Mouse (Mus musculus): ENCODE data around the gene Dhrs1. TPM values are rescaled to one million over a fixed set of nuclear protein-coding genes. Genes with fewer than 3 reads are reported as not detected.

Gene Dhrs1
- polyA plus RNA-seq, 1 experiment, result 322 TPM

- Histone ChIP-seq H3K36me3 (ENCODE audit: control insufficient read depth, insufficient read depth, low read length) (no peaks in the 10 kb centered on the region), H3K4me3 (ENCODE audit: control insufficient read depth, low read depth, low read length) (no peak overlapping the region), H3K27ac (ENCODE audit: control insufficient read depth, insufficient read depth, low read depth, low read length) (no peak overlapping the region), H3K4me1 (ENCODE audit: control insufficient read depth, insufficient read depth, low read length) (peaks cover 7% of the 10 kb centered on the region), H3K27me3 (ENCODE audit: control insufficient read depth, insufficient read depth, low read length) (no peaks in the 10 kb centered on the region)
- no peak for TF ChIP-seq CTCF (IDR thresholded peaks at IDR 0.05; ENCODE audit: control insufficient read depth, insufficient read depth, insufficient replicate concordance, low read depth, low read length)
- TF ChIP-seq POLR2A (IDR thresholded peaks at IDR 0.05; ENCODE audit: control insufficient read depth, low read depth, low read length), result no peak
Observed at GRCm38 (mm10) chr14:55713007-55713728, 32.3 kb downstream of the Dhrs1 start.

DNA sequence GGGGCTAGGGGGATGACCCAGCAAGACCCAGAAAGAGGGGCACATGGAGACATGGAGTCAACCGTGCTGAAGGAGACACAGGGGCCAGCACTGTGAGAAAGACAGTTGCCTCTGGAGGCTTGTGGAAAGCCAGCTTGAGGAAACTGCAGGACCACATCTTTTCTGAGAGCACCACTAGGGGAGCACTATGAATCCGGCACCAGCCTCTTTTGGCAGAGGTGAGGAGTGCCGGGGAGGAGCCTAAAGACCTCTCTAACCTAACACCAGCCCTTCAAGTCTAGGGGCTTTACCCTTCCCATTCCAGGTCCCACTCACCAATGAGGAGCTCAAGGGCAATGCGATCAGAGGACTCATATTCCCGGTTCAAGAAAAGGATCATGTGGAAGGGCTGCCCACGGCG is 33.7 kb downstream of the Dhrs1 start:
- Histone ChIP-seq H3K4me3 (ENCODE audit: control insufficient read depth, low read depth, low read length) (no peak overlapping the region), H3K36me3 (ENCODE audit: control insufficient read depth, insufficient read depth, low read length) (no peaks in the 10 kb centered on the region), H3K27ac (ENCODE audit: control insufficient read depth, insufficient read depth, low read depth, low read length) (no peak overlapping the region), H3K27me3 (ENCODE audit: control insufficient read depth, insufficient read depth, low read length) (no peaks in the 10 kb centered on the region), H3K4me1 (ENCODE audit: control insufficient read depth, insufficient read depth, low read length) (peaks cover 7% of the 10 kb centered on the region)
- TF ChIP-seq POLR2A (IDR thresholded peaks at IDR 0.05; ENCODE audit: control insufficient read depth, low read depth, low read length) (no peak), CTCF (IDR thresholded peaks at IDR 0.05; ENCODE audit: control insufficient read depth, insufficient read depth, insufficient replicate concordance, low read depth, low read length) (no peak)

GRCm38 (mm10) chr14:55709509-55709908 is 36.0 kb downstream of the Dhrs1 start:
- H3K36me3 ChIP-seq (ENCODE audit: control insufficient read depth, insufficient read depth, low read length), result no peaks in the 10 kb centered on the region
- no peak overlapping the region for H3K27ac ChIP-seq (ENCODE audit: control insufficient read depth, insufficient read depth, low read depth, low read length)
- H3K27me3 ChIP-seq (ENCODE audit: control insufficient read depth, insufficient read depth, low read length), result no peaks in the 10 kb centered on the region
- H3K4me3 ChIP-seq (ENCODE audit: control insufficient read depth, low read depth, low read length), result no peak overlapping the region
- TF ChIP-seq CTCF (IDR thresholded peaks at IDR 0.05; ENCODE audit: control insufficient read depth, insufficient read depth, insufficient replicate concordance, low read depth, low read length) (no peak), POLR2A (IDR thresholded peaks at IDR 0.05; ENCODE audit: control insufficient read depth, low read depth, low read length) (no peak)
- H3K4me1 ChIP-seq (ENCODE audit: control insufficient read depth, insufficient read depth, low read length), result peaks cover 7% of the 10 kb centered on the region

- Histone ChIP-seq H3K4me1 (ENCODE audit: control insufficient read depth, insufficient read depth, low read length) (peaks cover 4% of the 10 kb centered on the region; the same call in 1 of the 2 replicates), H3K36me3 (ENCODE audit: control insufficient read depth, insufficient read depth, low read length) (no peaks in the 10 kb centered on the region), H3K27ac (ENCODE audit: control insufficient read depth, insufficient read depth, low read depth, low read length) (no peak overlapping the region), H3K4me3 (ENCODE audit: control insufficient read depth, low read depth, low read length) (no peak overlapping the region), H3K27me3 (ENCODE audit: control insufficient read depth, insufficient read depth, low read length) (no peaks in the 10 kb centered on the region)
- no peak for TF ChIP-seq POLR2A (IDR thresholded peaks at IDR 0.05; ENCODE audit: control insufficient read depth, low read depth, low read length)
- no peak for TF ChIP-seq CTCF (IDR thresholded peaks at IDR 0.05; ENCODE audit: control insufficient read depth, insufficient read depth, insufficient replicate concordance, low read depth, low read length)
Observed at GRCm38 (mm10) chr14:55707397-55707796, 38.1 kb downstream of the Dhrs1 start.

- no peaks in the 10 kb centered on the region for H3K27me3 ChIP-seq (ENCODE audit: control insufficient read depth, insufficient read depth, low read length)
- H3K27ac ChIP-seq (ENCODE audit: control insufficient read depth, insufficient read depth, low read depth, low read length), result no peak overlapping the region
- no peak overlapping the region for H3K4me3 ChIP-seq (ENCODE audit: control insufficient read depth, low read depth, low read length)
- no peaks in the 10 kb centered on the region for H3K36me3 ChIP-seq (ENCODE audit: control insufficient read depth, insufficient read depth, low read length)
- no peaks in the 10 kb centered on the region; the same call in 1 of the 2 replicates for H3K4me1 ChIP-seq (ENCODE audit: control insufficient read depth, insufficient read depth, low read length)
- TF ChIP-seq CTCF (IDR thresholded peaks at IDR 0.05; ENCODE audit: control insufficient read depth, insufficient read depth, insufficient replicate concordance, low read depth, low read length), result no peak
- no peak for TF ChIP-seq POLR2A (IDR thresholded peaks at IDR 0.05; ENCODE audit: control insufficient read depth, low read depth, low read length)
Observed at GRCm38 (mm10) chr14:55706051-55706600, 39.4 kb downstream of the Dhrs1 start.

GRCm38 (mm10) chr14:55702761-55703160 is 42.7 kb downstream of the Dhrs1 start:
- no peak overlapping the region for H3K4me3 ChIP-seq (ENCODE audit: control insufficient read depth, low read depth, low read length)
- no peak overlapping the region for H3K27ac ChIP-seq (ENCODE audit: control insufficient read depth, insufficient read depth, low read depth, low read length)
- H3K36me3 ChIP-seq (ENCODE audit: control insufficient read depth, insufficient read depth, low read length), result no peaks in the 10 kb centered on the region
- no peaks in the 10 kb centered on the region for H3K27me3 ChIP-seq (ENCODE audit: control insufficient read depth, insufficient read depth, low read length)
- no peaks in the 10 kb centered on the region for H3K4me1 ChIP-seq (ENCODE audit: control insufficient read depth, insufficient read depth, low read length)
- TF ChIP-seq POLR2A (IDR thresholded peaks at IDR 0.05; ENCODE audit: control insufficient read depth, low read depth, low read length), result no peak
- TF ChIP-seq CTCF (IDR thresholded peaks at IDR 0.05; ENCODE audit: control insufficient read depth, insufficient read depth, insufficient replicate concordance, low read depth, low read length), result no peak

DNA sequence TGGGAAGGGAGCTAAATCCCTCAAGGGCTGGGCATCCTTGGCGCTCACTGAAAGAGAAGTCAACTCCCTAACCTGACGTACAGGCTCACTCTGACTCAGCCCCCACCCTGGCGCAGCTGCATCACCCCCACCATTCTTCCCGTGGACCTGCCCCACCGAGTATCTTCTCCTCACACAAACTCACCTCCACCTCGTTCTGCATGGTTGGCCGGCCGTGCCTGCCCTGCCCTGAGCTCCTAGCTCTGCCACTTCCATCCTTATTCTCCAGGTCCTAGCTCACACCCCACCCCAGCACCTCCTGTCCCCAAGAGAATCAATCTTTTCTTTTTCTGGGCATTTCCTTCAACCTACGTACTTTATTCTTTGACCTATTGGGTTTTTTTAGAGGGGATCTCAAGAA is 44.4 kb downstream of the Dhrs1 start:
- Histone ChIP-seq H3K36me3 (ENCODE audit: control insufficient read depth, insufficient read depth, low read length) (no peaks in the 10 kb centered on the region), H3K4me1 (ENCODE audit: control insufficient read depth, insufficient read depth, low read length) (no peaks in the 10 kb centered on the region), H3K4me3 (ENCODE audit: control insufficient read depth, low read depth, low read length) (no peak overlapping the region), H3K27ac (ENCODE audit: control insufficient read depth, insufficient read depth, low read depth, low read length) (no peak overlapping the region), H3K27me3 (ENCODE audit: control insufficient read depth, insufficient read depth, low read length) (no peaks in the 10 kb centered on the region)
- no peak for TF ChIP-seq CTCF (IDR thresholded peaks at IDR 0.05; ENCODE audit: control insufficient read depth, insufficient read depth, insufficient replicate concordance, low read depth, low read length)
- TF ChIP-seq POLR2A (IDR thresholded peaks at IDR 0.05; ENCODE audit: control insufficient read depth, low read depth, low read length), result no peak
